Mouse (Mus musculus): ENCODE measurements around the gene Myo16.
A peak's percentile ranks its signal among the peaks of the same experiment; 100 is the strongest.

Gene Myo16

GRCm38 (mm10) chr8:10562046-10562445, 408.3 kb downstream of the Myo16 start:
- no peak for DNase-seq

- no peak for DNase-seq
Measured at GRCm38 (mm10) chr8:10562636-10563035, 408.9 kb downstream of the Myo16 start.

- peak; percentile 28 for DNase-seq
Measured at GRCm38 (mm10) chr8:10565231-10566029, 411.7 kb downstream of the Myo16 start.

GRCm38 (mm10) chr8:10568448-10568847, 414.7 kb downstream of the Myo16 start:
- no peak for DNase-seq

GRCm38 (mm10) chr8:10574096-10574495, 420.4 kb downstream of the Myo16 start:
- DNase-seq, result peak; percentile 89

- no peak for DNase-seq
Measured at GRCm38 (mm10) chr8:10575244-10575643, 421.5 kb downstream of the Myo16 start.

- DNase-seq, result peak; percentile 25
Measured at GRCm38 (mm10) chr8:10586956-10587744, 433.4 kb downstream of the Myo16 start.

- no peak for DNase-seq
Measured at GRCm38 (mm10) chr8:10589422-10589933, 435.8 kb downstream of the Myo16 start.

GRCm38 (mm10) chr8:10592917-10593316, 439.2 kb downstream of the Myo16 start:
- no peak for DNase-seq

GRCm38 (mm10) chr8:10596353-10596752, 442.6 kb downstream of the Myo16 start:
- DNase-seq, result no peak

GRCm38 (mm10) chr8:10597595-10597994, 443.9 kb downstream of the Myo16 start:
- DNase-seq, result no peak

- DNase-seq, result no peak
Measured at GRCm38 (mm10) chr8:10598889-10599288, 445.2 kb downstream of the Myo16 start.

- no peak for DNase-seq
Measured at GRCm38 (mm10) chr8:10606028-10606815, 452.5 kb downstream of the Myo16 start.

GRCm38 (mm10) chr8:10606816-10607209, 453.1 kb downstream of the Myo16 start:
- no peak for DNase-seq

GRCm38 (mm10) chr8:10611636-10612035, 457.9 kb downstream of the Myo16 start:
- DNase-seq, result no peak

GRCm38 (mm10) chr8:10613371-10613770, 459.7 kb downstream of the Myo16 start:
- DNase-seq, result peak; percentile 32

- peak; percentile 46 for DNase-seq
Measured at GRCm38 (mm10) chr8:10619689-10620088, 466.0 kb downstream of the Myo16 start.

GRCm38 (mm10) chr8:10625262-10625661, 471.6 kb downstream of the Myo16 start:
- no peak for DNase-seq

GRCm38 (mm10) chr8:10628725-10629124, 475.0 kb downstream of the Myo16 start:
- no peak for DNase-seq

GRCm38 (mm10) chr8:10629862-10630261, 476.2 kb downstream of the Myo16 start:
- no peak for DNase-seq

- no peak for DNase-seq
Measured at GRCm38 (mm10) chr8:10631006-10631405, 477.3 kb downstream of the Myo16 start.

GRCm38 (mm10) chr8:10632603-10633002, 478.9 kb downstream of the Myo16 start:
- no peak for DNase-seq

Data from lung, postnatal 36 days (tissue).